Mouse (Mus musculus) embryonic fibroblast, embryonic 13.5 days (primary cell): ENCODE measurements around the gene Phf5a.

Experiments
- CTCF ChIP-seq: IDR thresholded peaks from 2 replicates; pipeline ENCODE4 v1.5.1; 2011; ENCODE audit warnings: mild to moderate bottlenecking, control low read depth, low read length, moderate library complexity, borderline replicate concordance; ENCODE audit not compliant: insufficient read depth
- POLR2A ChIP-seq: IDR thresholded peaks from 2 replicates; pipeline ENCODE4 v1.6.1; 2011; ENCODE audit warnings: low read depth, mild to moderate bottlenecking, control low read depth, low read length, moderate library complexity

GRCm38 (mm10) chr15:81858517-81859329 is 13.0 kb downstream of the Phf5a start, which contains the start of gene Tob2:
- no peak for TF ChIP-seq CTCF
- peak; percentile 76 for TF ChIP-seq POLR2A
